Mouse (Mus musculus) stomach, postnatal 0 days (tissue): ENCODE data around the gene Barhl1. TPM values are rescaled to one million over a fixed set of nuclear protein-coding genes. Genes with fewer than 3 reads are reported as not detected.

Experiments
- ATAC-seq: fragments of 200-750 bp; cut with Nextera tagmentation; 2 replicates; pipeline ENCODE4 v1.8.0; 2017; ENCODE audit not compliant: low FRiP score, low TSS enrichment
- DNase-seq: peaks from one replicate; pipeline ENCODE4 v3.0.0-alpha.2; 2016; ENCODE audit warnings: low spot score
- H3K27ac ChIP-seq: fragments of 300-500 bp; sonication (generic); replicated peaks from 2 replicates; pipeline ENCODE4 v1.5.1; 2014; ENCODE audit warnings: mild to moderate bottlenecking, control low read depth
- H3K27me3 ChIP-seq: fragments of 300-500 bp; sonication (generic); 2 replicates; pipeline ENCODE4 v1.6.1; 2014; ENCODE audit warnings: low read length; ENCODE audit not compliant: control insufficient read depth, insufficient read depth
- H3K36me3 ChIP-seq: fragments of 300-500 bp; sonication (generic); 2 replicates; pipeline ENCODE4 v1.6.1; 2014; ENCODE audit warnings: low read length, mixed read lengths; ENCODE audit not compliant: control insufficient read depth, insufficient read depth
- H3K4me1 ChIP-seq: fragments of 300-500 bp; sonication (generic); replicated peaks from 2 replicates; pipeline ENCODE4 v1.6.1; 2014; ENCODE audit warnings: antibody characterized with exemption; ENCODE audit not compliant: control insufficient read depth, insufficient read depth
- H3K4me2 ChIP-seq: fragments of 300-500 bp; sonication (generic); replicated peaks from 2 replicates; pipeline ENCODE4 v1.6.1; 2014; ENCODE audit warnings: low read depth, mild to moderate bottlenecking, control low read depth, moderate library complexity
- H3K4me3 ChIP-seq: fragments of 300-500 bp; sonication (generic); 2 replicates; pipeline ENCODE4 v1.5.1; 2014; ENCODE audit warnings: low read depth, low read length, control low read depth
- H3K9ac ChIP-seq: fragments of 300-500 bp; sonication (generic); 2 replicates; pipeline ENCODE4 v1.6.1; 2014; ENCODE audit warnings: mild to moderate bottlenecking, low read length, control low read depth, mixed read lengths
- H3K9me3 ChIP-seq: fragments of 300-500 bp; sonication (generic); 2 replicates; pipeline ENCODE4 v1.6.1; 2016; ENCODE audit warnings: low read length; ENCODE audit not compliant: control insufficient read depth
- CTCF ChIP-seq: IDR thresholded peaks from 2 replicates; pipeline ENCODE4 v1.5.1; 2016; ENCODE audit warnings: antibody characterized with exemption, low read depth, mild to moderate bottlenecking, moderate library complexity
- EP300 ChIP-seq: optimal IDR thresholded peaks from 2 replicates; pipeline ENCODE3; 2016; ENCODE audit warnings: antibody characterized with exemption
- WGBS: fragments of 180-500 bp; shearing (Covaris S2); extraction: QIAGEN DNeasy Blood & Tissue Kit; methylation state at CpG from one replicate; pipeline ENCODE4 v1.1.7; 2014; 5-methylcytosine and 5-hydroxymethylcytosine counted together
- polyA plus RNA-seq: library from polyadenylated mRNA; unstranded; fragments of >200 nt; fragmentation: Nextera tagmentation; extraction: Ambion mirVana; gene quantifications from 2 replicates; pipeline ENCODE4 v1.2.1, GENCODE M21; 2015

The Barhl1 gene
- polyA plus RNA-seq, 1 experiment from 2014 or later = not detected

GRCm38 (mm10) chr2:28892796-28893195, 23.7 kb downstream of the Barhl1 start:
- H3K4me3 ChIP-seq = no peak overlapping the region
- H3K9ac ChIP-seq = no peak overlapping the region
- H3K36me3 ChIP-seq = peaks cover 8% of the 10 kb centered on the region; the same call in 1 of the 2 replicates
- DNase-seq (peak; percentile 20), ATAC-seq (peak; percentile 54)
- H3K9me3 ChIP-seq = no peaks in the 10 kb centered on the region
- WGBS = 41% methylated on average over 1 of the region's 1 CpGs
- H3K4me2 ChIP-seq = no peak overlapping the region
- H3K4me1 ChIP-seq = no peaks in the 10 kb centered on the region
- TF ChIP-seq CTCF = no peak
- H3K27me3 ChIP-seq = no peaks in the 10 kb centered on the region
- H3K27ac ChIP-seq = no peak overlapping the region

DNA sequence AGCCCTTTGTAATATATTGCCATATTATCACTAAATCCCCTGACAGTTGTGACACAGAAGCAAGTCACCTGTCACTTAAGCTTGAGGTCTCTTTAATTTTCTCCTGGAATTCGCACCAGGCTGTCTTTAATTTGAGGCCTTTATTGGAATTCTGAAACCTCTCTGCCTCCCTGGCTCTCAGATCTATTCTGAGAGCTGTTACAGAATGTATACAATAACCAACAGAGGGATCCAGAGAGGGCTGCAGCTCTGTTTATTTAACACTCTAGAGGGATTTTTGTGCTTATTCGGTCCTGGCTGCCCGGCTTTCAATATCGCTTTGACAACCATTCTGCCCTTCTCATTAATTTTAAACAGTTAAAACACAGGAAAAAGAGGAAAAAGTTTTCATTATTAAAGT, 31.6 kb downstream of the Barhl1 start:
- H3K9me3 ChIP-seq = no peaks in the 10 kb centered on the region
- ATAC-seq (no peak), DNase-seq (no peak)
- H3K27ac ChIP-seq = no peak overlapping the region
- H3K36me3 ChIP-seq = peaks cover 10% of the 10 kb centered on the region; the same call in 1 of the 2 replicates
- TF ChIP-seq EP300 = no peak
- no peak; the same call in 1 of the 2 replicates for TF ChIP-seq CTCF
- H3K4me3 ChIP-seq = no peak overlapping the region
- H3K27me3 ChIP-seq = no peaks in the 10 kb centered on the region
- H3K4me1 ChIP-seq = no peaks in the 10 kb centered on the region; the same call in 1 of the 2 replicates
- WGBS = 33% methylated on average over 4 of the region's 4 CpGs
- 0 out of 2 replicates have a peak overlapping the region, but pooled peaks have one; percentile 13 for H3K9ac ChIP-seq
- no peak overlapping the region for H3K4me2 ChIP-seq

DNA sequence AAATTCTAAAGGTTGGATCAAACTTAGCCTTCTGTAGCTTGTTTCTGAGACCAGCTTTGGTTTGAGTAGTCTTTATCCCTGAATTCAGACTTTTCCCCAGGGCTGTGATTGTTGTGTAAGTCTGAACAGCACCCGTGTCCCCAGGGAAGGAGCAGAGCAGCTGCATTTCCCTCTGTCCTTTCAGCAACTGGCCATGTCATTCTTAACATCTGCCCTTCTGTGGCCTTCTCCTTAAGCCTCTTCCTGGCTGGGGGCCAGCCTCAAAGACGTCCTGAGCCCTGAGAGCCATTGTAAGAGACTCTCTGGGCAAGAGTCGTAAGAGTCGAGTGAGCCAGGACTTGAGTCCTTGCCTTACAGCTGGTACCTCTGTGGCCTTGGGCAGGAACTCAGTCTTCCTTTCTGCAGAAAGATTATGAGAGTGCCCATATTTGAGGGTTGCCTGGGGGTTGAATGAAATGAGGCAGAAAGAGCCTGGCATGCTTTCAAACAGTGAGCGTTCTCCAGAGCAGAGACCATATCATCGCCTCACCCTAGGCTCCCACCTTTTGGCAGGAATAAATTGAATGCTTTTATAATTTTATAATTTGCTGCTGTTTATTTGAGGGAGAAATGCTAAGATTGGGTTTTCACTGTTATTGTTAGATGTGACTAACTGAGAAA, 33.5 kb downstream of the Barhl1 start:
- Histone ChIP-seq H3K27ac (no peak overlapping the region), H3K9ac (no peak overlapping the region), H3K4me3 (no peak overlapping the region), H3K4me1 (no peaks in the 10 kb centered on the region; the same call in 1 of the 2 replicates), H3K4me2 (no peak overlapping the region), H3K36me3 (peaks cover 7% of the 10 kb centered on the region; the same call in 1 of the 2 replicates), H3K27me3 (no peaks in the 10 kb centered on the region), H3K9me3 (no peaks in the 10 kb centered on the region)
- TF ChIP-seq CTCF (no peak), EP300 (no peak)
- no peak for DNase-seq
- 63% methylated on average over 6 of the region's 6 CpGs for WGBS
- no peak for ATAC-seq

DNA sequence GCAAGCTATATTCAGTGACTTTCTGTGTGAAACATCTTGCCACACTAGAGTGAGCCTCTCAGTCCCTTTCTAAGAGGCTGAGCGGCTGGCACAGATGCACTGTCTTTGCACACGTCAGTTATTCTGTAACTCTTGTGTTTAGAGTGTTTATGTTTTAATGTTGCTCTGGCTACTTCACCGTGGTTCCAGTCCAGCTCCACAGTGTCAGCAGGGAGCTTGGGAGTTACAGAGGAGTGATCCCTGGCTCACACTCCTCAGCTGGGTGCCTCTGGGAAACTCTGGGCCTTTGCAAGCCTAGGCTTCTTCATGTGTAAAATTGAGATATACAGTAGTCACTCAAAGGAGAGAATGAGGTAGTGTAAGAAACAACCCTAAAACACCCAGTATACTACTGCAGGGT, 34.4 kb downstream of the Barhl1 start:
- Histone ChIP-seq H3K4me2 (no peak overlapping the region), H3K27ac (no peak overlapping the region), H3K27me3 (no peaks in the 10 kb centered on the region), H3K9ac (no peak overlapping the region), H3K4me1 (no peaks in the 10 kb centered on the region; the same call in 1 of the 2 replicates), H3K36me3 (peaks cover 10% of the 10 kb centered on the region; the same call in 1 of the 2 replicates), H3K4me3 (no peak overlapping the region), H3K9me3 (no peaks in the 10 kb centered on the region)
- TF ChIP-seq EP300 = no peak
- no peak for TF ChIP-seq CTCF
- WGBS = 66% methylated on average over 3 of the region's 3 CpGs
- no peak for ATAC-seq
- no peak for DNase-seq

GRCm38 (mm10) chr2:28881275-28881674, 35.2 kb downstream of the Barhl1 start:
- Histone ChIP-seq H3K27me3 (no peaks in the 10 kb centered on the region), H3K9me3 (no peaks in the 10 kb centered on the region), H3K36me3 (peaks cover 10% of the 10 kb centered on the region; the same call in 1 of the 2 replicates), H3K4me2 (no peak overlapping the region), H3K9ac (no peak overlapping the region), H3K27ac (no peak overlapping the region), H3K4me1 (no peaks in the 10 kb centered on the region; the same call in 1 of the 2 replicates), H3K4me3 (no peak overlapping the region)
- WGBS = 89% methylated on average over 3 of the region's 3 CpGs
- TF ChIP-seq CTCF = no peak
- no peak for TF ChIP-seq EP300
- DNase-seq (no peak), ATAC-seq (no peak)

- 85% methylated on average over 11 of the region's 11 CpGs for WGBS
Observed at GRCm38 (mm10) chr2:28875554-28875953, 40.9 kb downstream of the Barhl1 start.

More at GRCm38 (mm10) chr2:28875554-28875953, 40.9 kb downstream of the Barhl1 start:
- no peak for DNase-seq
- Histone ChIP-seq H3K9ac (no peak overlapping the region), H3K4me2 (no peak overlapping the region), H3K27ac (no peak overlapping the region), H3K27me3 (no peaks in the 10 kb centered on the region), H3K4me1 (no peaks in the 10 kb centered on the region), H3K36me3 (peaks cover 8% of the 10 kb centered on the region; the same call in 1 of the 2 replicates), H3K4me3 (no peak overlapping the region), H3K9me3 (no peaks in the 10 kb centered on the region)
- TF ChIP-seq CTCF (no peak), EP300 (no peak)
- no peak for ATAC-seq
